Mouse (Mus musculus): ENCODE results near the gene Itga1. TPM values are rescaled to one million over a fixed set of nuclear protein-coding genes. Genes with fewer than 3 reads are reported as not detected.
A peak's percentile ranks its signal among the peaks of the same experiment; 100 is the strongest.

Gene Itga1
- 10 to 100 TPM; 29.8 to 39.3 TPM for total RNA-seq (2021)
- long read RNA-seq, experiment 1, full-length matches to known transcripts = 12 of 19 reads
- long read RNA-seq, experiment 1, partial matches to known transcripts = 1 of 19 reads
- long read RNA-seq, experiment 1, other reads (novel, unspliced or antisense) = 6 of 19 reads
- long read RNA-seq, experiment 2, full-length matches to known transcripts = 10 of 19 reads
- long read RNA-seq, experiment 2, partial matches to known transcripts = 4 of 19 reads
- long read RNA-seq, experiment 2, other reads (novel, unspliced or antisense) = 5 of 19 reads

DNA sequence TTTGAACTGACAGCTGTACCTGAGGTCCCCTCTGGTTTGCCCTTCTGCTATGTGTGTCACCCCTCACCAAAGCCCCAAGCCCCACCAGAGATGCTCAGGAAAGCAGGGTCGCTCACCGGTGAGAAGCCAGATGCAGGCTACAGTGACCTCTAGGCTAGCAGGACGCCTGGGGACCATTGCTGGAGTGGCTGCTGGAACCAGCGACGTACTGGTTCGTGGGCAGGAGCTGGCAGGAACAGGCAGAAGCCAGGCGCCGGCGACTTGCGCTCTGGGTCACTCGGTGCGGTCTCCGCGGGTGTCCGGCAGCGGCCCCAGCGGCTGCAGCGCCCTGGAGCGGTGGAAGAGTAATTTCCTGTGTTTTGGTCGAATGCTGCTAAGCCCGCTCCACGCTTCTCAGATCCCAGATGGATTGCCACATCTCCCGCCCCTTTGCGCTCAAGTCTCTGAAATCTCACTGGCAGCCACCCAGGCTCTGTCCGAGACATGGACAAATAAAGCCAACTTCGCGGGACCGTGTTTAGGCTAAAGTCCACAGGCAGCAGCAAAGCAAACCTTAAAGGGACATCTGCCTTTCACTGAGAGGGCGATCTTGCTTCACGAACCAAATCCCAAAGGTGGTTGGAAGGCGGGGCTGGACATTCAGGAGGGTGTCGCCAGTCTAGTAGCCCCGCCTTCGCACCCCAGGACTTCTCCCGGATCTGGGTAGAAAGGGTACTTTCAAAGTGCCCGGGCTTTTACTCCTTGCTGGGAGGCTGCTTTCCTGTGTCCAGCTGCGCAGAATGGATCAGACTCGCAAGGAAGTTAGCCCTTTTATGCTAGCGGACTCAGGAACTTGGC, at the start of gene Itga1, which contains the start of gene Gm49395:
Itga1 (minus strand) TSS at position 610 of the 837 bp plus-strand sequence.
Gm49395 (minus strand) TSS at position 567 of the 837 bp plus-strand sequence.
- DNase-seq = peak; percentile 73

DNA sequence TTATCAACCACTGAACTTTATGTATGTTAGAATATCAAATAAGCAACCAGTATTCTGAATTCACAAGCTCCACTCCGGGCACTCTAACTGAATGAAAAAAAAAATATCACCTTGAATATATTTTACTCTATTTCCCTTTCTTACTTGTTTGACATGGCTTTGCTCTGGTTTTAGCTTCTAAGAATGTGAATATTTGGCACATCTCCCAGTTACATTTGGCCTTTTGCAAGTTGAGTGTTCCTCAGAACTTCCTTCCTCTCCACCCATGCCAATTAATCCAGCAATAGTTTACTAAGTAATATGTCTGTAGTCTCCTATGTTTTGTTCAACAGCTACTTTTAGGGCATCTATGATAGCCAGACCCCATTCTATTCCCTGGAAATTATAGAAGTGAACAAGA, 48.8 kb upstream of the Itga1 start:
- DNase-seq = no peak

DNA sequence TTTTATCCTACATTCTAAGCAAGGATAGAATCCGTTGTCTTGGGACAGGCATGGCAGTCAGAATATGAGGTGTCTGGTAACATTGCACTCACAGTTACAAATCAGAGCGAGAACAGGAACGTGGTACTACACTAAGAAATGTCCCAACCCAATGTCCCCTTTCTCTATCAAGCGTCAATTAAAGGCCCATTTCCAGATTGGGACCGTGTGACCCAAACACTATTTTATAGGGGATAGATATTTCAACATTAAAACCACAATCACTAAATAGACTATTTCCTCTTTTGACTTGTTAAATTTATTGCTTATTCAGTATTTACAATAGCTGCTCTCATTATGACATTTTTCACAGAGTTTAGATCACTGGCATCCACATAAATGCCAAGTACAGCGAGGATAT, 48.1 kb upstream of the Itga1 start:
- no peak for DNase-seq

DNA sequence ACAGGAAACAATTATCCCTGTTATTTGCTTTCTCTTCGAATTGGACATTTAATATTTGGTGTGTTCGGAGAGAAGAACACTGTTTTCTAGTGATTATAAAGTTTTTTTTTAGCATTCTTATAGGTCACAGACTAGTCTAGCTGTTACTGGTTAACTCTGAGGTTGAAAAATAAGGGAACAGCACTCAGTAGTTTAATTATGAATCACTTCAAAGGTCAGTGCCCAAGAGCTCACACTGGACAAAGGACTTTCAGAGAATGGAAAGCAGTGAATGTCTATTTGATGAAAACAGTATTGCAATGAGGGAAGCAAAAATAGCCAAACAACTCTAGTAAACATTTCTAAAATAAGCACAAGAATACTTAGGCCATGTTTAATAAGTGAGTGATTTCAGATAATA, 41.8 kb upstream of the Itga1 start:
- DNase-seq = no peak

DNA sequence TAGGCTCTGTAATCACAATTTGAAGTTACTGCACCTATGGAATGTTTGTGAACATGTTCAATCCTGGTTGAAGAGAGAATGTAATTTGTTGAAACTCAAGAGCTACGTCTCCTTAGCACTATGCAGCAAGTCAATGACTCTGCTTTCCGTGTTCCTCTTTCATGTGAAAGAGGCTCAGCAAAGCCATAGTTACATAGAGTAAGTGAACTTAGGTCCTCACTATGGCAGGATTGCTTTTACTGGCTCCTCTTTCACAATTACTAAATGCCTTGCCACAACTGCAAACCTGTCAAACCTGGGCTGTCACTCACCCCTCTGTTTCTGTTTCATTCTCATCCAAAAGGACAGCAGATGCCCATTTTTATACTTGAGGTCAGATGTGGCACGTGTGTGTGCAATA, 40.3 kb upstream of the Itga1 start:
- no peak for DNase-seq

DNA sequence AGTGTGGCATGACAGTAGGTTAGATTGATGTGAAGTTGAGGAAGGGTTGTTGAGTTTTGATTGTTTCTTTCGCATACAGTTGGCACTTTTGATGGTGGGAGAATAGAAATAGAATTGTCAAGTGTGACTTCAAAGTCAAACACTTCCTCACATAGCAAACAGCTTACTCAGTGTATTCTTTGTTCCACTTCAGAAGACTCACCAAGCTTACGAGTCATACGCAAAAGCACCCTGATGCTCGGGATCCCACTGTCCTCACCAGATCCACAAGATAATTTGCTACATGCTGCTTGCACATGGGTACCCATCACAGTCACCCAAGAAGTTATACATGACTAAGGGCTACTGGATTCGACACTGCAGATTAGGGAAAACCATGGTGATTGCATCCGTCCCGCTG, 36.7 kb upstream of the Itga1 start:
- no peak for DNase-seq

DNA sequence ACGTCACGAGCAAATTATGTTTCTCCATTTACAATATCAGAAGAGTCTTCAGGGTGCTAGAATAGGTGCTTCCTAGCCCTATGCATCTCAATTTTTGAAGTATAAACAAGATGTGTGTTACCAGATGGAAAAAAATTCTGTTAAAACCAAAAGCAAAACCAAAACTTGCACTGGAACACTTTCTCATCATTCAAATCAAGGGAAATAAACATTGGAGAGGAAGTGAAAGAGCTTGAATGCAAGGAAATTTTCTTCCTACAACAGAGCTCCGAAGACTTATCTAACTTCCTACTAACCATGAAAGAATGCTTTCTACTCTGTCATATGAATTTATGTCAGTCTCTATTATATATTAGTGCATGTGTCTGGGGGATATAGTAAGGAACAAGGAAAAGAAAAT, 35.0 kb upstream of the Itga1 start:
- DNase-seq = no peak

DNA sequence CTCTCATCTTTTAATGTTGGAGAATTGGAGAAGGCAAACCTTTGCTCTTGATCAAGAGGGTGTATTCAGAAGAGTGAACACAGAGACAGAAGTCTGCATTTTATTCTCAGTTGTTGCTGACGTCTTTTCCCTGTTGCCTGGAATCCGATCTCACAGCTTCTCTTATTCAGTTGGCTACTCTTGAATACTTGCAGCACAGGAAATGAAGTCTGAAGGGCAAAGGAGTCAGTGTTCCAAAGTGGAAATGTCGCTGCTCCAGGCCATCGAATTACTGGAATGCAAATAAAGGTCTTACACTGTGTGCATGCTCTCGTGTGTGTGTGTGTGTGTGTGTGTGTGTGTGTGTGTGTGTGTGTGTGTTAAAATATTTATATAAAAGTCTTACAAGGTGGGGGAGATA, 30.7 kb upstream of the Itga1 start:
- DNase-seq = no peak

DNA sequence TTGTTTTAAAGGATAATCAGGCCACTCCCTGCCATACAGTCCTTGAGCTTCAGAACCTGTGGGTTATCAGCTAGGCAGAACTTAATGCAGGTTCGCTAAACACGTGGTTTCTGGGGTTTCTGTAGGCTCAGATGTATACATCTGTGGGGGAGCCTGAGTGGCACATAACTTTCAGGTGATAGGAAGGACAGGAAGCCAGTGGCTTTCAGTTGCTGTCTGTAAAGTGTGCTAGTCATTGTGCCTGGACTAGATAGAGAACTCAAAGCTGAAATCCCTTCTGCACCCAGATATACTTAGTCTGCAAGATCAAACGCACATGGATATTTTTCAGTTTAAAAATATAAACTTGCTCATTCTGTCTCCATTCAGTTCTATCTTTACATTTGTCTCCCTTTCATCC, 29.6 kb upstream of the Itga1 start:
- no peak for DNase-seq

DNA sequence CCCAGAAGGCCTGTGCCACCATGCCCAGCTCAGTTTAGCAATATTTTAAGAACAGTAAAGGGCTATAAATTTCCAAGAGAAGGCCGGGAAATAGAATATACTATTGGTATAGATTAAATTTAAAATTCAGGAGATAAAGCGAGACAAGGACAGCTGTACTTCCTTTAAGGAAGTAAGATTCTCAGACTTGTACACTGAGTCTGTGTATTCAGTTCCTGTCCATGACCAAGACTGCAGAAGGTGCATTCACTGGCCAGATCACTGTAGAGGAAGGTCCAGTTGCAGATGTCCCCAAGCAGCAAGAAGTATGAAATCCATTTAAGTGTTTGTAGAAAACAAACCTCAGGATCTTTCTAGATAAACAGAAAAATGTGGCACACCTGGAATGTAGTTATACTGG, 28.3 kb upstream of the Itga1 start:
- DNase-seq = no peak

DNA sequence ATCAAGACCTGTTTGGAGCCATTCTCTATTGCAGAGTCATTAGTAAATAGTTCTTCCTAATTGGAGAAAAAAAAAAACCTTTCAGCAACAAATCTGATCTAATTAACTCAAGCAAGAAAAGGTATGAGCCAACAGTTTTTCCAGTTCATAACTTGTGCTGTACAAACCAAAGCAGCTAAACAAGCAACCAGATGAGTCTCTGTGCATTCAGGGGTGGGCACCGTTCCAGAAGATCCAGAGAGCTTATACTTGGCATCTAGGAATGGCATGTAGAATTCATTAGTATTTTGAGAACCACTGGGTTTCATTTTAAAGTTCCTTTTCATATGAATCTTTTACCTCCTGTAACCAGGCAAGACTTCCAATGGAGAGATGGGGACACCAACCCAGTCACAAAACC, 26.1 kb upstream of the Itga1 start:
- DNase-seq = no peak

DNA sequence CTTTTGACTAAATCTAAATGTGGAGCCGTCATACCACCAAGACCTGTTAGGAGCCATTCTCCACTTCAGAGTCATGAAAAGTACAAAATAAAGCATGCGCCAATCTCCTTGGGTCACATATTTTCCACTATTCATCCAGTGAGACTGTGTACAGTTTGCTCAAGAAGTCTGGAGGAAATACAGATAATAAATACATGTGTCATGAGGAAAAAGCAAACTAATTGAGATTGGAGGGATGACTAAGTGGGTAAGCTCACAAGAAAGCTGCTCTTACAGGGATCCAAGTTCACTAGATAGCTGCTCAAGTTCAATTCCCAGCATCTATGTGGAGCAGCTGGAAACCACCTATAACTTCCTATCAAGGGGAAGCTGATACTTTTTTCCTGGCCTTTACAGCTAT, 24.8 kb upstream of the Itga1 start:
- no peak for DNase-seq

DNA sequence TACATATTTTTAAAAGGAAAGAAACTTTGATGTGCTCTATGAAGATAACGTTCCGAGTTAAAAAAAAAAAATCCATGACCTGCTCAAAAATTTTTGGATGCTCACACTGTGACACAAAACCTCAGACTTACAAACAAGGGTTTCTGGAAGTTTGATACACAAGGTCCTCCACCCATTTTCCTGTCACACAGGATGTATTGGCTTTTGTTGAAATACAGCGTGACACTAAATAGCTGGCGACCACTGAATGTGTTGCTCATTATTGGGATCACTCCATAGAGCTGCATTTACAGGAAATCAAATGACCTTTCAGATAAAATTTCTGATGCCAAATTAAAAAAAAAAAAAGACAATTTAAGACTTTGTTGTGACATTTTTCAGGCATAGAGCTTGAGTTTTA, 23.4 kb upstream of the Itga1 start:
- no peak for DNase-seq

DNA sequence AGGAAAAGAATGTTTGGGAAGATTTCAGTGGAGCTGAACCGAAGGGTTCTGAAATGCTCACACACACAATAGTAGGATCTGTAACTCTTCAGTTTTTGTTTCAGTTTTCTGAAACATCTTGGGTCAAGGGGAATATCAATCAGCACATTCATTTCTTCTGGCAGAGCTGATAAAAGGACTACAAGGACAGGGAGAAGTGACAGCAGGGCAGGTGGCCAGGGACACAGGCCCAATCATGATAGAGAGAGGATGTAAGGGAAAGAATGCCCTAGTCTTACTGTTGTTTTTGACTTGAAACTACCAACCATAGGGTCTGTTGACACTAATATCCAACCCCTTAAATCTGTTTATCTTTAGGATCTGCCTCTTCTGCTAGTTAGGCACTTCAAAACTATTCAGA, 22.8 kb upstream of the Itga1 start:
- no peak for DNase-seq

DNA sequence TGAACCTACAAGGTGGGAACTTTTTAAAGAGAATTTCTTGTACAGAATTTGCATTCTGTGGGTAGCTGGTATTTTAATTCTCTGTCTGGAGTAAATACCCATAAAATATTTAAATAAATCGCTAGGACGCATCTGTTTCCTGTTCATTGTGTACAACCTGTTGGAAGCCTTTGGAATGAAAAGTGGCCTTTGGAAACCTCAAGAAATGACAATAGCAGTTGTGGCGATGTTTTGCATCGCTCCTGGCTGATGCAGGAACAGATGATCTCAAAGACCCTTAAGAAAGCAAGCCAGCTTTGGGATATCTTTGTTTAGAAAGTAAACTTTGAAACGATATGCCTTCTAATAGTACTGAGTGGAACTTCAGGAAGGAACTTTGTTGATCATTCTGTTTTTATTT, 17.0 kb upstream of the Itga1 start:
- no peak for DNase-seq

DNA sequence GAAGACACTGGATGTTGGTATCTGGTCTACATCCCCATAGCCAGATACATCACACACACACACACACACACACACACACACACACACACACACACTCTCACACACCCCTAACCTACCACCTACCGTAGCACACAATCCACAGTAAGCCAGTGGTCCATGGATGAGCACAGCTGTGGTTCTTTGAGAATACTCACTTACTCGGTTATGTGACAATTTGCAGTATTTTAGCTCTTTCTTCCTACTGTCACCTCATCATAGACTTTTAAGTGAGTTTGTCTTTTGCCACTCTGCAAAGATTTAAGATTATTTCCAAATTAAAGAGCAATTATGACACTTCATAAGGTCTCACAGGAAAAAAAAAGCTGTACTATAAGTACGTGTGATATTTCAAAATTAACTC, 16.4 kb upstream of the Itga1 start:
- DNase-seq = no peak

DNA sequence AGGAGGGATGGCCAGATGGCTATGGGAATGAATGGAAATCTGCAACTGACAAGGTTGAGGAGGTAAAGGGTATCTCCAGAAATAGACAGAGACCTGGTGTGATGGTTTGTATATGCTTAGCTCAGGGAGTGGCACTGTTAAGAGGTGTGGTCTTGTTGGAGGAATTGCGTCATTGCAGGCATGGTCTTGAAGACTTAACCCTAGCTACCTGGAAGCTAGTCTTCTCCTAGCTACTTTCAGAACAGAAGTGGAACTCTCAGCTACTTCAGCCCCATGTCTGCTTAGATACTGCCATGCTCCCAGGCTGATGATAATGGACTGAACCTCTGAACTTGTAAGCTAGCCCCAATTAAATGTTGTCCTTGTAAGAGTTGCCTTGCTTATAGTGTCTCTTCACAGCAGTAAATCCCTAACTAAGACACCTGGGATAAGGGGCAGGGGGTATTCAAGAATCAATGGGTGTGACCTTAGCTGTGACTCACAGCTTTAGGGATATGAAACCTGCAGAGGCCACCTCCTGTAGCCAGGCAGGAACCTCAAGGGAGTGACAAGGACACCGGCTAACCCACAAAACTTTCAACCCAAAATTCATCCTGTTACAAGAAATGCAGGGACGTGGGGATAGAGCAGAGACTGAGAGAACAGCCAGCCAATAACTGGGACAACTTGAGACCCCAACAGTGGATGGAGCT, 15.3 kb upstream of the Itga1 start:
- no peak for DNase-seq

DNA sequence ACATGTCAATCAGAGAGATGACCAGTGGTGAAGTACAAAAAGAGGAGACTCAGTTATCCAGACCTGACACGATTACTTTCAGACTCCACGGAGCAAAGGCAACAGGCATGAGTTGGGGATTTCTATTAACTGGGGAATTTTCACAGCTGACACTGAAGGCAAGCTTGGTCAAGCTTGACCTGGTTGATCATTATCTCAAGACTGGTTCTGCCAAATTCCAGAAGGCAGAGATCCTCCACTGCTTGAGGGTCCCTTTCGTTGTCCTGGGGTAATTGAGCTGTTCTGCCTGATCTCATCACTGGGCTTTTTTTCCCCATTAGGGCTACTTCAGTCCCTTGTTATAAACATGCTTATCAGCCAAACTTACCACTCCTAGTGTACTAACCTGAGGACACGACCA, 7.9 kb upstream of the Itga1 start:
- no peak for DNase-seq

DNA sequence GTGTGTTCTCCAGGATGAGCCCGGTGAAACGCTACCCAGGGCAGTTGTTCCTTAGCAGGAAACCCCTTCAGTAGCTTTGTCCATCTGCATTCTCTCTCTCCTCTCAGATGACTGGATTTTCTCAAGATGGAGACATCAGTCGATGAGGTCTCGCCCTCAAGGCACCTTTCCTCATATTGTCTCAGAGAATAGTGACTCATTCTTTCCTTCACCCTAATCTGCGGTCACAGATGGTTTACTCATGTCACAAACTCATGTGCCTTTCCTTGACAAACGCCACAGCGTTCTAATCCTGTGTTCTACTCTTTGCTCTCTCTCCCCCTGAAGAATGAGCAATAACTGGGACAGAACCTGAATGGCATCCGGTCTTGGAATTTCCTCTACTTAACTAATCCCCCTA, 5.7 kb upstream of the Itga1 start:
- DNase-seq = no peak

DNA sequence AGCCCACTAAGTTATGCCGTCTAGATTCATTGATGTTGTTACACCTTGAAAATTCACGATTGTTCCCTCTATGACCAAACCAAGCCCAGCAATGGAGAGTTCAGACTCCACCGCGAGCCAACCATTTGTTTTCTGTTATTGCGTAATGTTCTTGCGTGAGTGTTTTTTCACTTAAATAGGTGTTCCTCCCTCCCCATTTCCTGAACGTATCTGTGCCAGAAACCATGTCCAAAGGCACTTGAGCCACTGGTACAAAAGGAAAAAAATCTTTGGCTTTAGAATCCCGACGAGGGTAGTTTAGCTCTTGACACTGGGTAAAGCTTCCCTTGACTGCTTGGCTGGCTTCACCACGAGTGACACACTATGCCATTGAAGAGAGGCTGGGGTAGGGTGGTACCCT, 4.4 kb upstream of the Itga1 start:
- DNase-seq = no peak

DNA sequence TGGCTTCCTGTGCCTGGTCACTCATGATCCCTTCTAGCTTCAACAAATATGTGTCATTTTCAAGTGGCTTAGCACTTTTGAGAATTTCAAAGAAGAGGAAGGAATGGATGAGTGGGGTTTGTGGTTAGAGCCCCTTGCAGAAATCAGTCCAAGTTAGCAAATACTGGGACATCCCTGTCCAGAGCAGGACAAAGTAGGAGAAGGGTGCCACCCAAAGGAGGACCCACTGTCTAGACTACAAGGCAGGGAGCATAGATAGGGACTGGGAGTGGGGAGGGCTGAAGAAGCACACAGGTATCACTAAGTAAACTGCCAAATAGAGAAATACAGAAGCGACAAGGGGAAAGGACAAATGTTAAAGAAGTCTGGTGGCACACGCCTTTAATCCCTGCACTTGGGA, 990 bp upstream of the Itga1 start:
- no peak for DNase-seq

DNA sequence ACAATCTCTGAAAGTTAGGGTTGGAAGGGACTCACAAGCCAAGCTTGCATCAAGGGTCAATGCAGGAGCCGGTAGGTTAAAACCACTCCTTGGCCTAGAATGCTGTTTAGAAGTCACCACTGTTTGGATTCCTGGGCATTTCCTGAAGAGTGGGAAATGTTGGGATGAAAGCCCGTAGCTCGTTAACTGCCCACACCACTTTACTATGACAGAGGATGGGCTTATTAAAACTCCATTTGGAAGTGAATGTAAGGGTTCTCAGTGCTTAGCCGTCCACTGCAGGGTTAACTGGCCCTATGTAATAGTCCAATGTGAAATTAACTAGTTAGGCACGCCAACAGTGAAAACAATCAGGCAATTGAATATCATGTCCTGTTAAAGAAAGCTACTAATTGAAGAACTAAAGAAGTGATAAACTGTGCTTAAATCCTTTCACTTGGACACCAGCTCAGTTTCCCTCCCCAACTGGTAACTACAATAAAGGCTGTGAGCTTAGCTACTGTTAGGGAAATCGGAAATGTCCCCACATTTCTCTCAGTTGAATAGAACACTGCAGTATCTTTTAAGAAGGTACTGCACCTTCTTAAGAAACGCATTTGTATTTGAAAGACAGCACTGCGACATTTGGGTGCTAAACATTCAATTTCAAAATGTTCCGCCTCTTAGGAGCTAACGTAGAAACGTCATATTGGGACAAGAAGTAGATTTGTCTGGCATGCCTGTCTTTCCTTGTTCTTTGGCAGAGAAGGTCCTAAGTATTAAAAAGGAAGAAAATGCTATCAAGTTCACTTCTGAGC, 1.2 kb downstream of the Itga1 start:
- no peak for DNase-seq

DNA sequence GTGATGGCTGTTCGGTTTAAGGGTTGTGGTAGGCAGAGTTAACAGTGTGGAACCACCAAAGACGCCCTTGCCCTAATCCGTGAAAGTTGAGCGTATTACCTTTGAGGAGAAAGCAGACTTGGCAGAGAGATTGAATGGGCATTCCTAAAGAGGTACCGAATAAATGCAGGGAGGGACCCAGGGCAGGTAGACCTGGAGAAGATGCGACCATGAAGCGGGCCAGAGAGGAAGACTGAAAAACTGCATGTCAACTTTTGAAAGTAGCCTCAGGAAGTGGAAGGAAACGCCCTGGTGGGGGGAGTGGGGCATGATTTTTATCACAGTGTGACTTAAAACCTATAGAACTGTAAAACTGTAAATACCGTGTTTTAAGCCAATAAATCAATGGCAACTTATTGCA, 2.4 kb downstream of the Itga1 start:
- DNase-seq = no peak

Measured in gastrocnemius, postnatal 10 days (tissue).